Mouse (Mus musculus) right cerebral cortex, adult 2 months (tissue): Measurements from ENCODE around the gene Csdc2.

Source experiments
- DNase-seq, 2 experiments: peaks; one replicate each; pipeline ENCODE4 v3.0.0; 2021 to 2022; ENCODE audit warnings: low spot score in 2 of 2

The Csdc2 gene

GRCm38 (mm10) chr15:81990549-81990948 is 54.0 kb downstream of the Csdc2 start:
- DNase-seq = no peak

GRCm38 (mm10) chr15:81993992-81994391 is 57.4 kb downstream of the Csdc2 start:
- no peak for DNase-seq
